Mouse (Mus musculus) 3T3-L1 (cell line): ENCODE results near the gene Hagh.
A peak's percentile ranks its signal among the peaks of the same experiment; 100 is the strongest.

Experiments used
- DNase-seq: peaks from one replicate; pipeline ENCODE4 v3.0.0-alpha.2; 2015; ENCODE audit warnings: low read depth, low spot score

Gene Hagh

DNA sequence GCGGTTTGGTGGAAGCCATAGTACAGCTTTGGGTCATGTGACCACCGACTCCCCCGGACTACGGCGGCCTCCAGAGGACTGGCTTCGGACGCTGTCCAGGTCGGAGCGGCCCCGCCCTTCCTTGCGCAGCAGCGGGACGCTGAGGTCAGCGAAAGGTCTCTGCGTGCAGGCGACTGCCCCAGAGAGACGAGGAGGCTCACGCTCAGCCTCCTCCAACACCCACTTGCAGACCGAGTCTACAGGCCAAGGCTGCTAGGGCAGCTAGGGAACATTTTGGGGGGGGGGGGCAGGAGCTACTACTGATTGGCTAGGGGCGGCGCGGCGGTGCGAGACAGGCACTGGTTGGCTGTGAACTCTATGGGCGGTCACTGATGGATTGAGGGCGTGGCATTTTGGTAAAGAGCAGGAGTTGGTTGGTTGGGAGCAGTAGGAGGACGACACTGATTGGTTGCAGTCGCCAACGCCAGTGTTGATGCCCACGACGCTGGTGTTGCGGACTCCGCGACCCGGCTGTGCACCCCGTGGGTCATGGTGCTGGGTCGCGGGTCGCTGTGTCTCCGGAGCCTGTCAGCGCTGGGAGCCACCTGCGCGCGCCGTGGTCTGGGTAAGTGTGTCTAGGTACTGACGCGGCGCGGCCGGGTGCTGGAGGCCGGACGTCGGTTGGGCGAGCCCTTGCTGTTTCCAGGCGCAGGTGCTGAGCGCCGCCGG is 10.3 kb downstream of the Hagh start, which contains the start of gene Fahd1:
Fahd1 (minus strand) TSS at position 300 of the 708 bp plus-strand sequence.
- DNase-seq = peak; percentile 100

- no peak for DNase-seq
Measured at GRCm38 (mm10) chr17:24850773-24851127, 10.8 kb downstream of the Hagh start.

DNA sequence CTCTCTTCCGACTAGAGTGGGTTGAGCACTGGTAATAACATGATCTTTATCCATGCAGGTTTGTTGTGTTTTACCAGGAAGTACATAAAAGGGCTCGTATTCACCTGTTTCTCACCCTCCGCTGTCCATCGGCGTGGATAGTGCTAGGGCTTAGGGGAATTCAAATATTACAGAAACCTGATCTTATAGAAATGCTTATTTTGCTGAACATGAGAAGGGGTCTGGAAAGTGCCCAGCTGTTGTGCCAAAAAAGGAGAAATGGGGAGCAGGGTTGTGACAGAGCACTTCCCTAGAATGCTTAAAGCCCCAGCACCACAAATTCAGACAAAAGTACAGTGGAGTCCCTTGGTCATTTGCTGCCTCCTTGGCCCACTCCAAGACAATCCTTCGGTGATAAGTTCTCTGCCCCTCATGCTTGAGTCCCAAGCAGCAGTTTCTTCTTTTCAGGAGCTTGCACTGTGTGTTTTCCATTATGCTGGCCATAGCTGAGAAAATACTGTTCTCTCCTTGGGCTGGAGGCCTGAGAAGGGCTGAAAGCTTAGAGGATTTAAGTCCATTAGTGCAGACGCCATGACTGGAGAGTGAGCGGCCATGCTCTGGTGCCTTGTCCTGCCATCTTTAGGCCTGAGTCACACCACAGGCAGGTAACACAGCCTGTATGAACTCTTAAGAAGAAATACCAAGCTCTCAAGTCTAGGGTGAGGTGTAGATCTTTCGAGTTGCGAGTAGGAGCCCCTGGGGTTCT is 11.6 kb downstream of the Hagh start:
- no peak for DNase-seq

GRCm38 (mm10) chr17:24855838-24856464 is 16.0 kb downstream of the Hagh start:
- peak; percentile 93 for DNase-seq

DNA sequence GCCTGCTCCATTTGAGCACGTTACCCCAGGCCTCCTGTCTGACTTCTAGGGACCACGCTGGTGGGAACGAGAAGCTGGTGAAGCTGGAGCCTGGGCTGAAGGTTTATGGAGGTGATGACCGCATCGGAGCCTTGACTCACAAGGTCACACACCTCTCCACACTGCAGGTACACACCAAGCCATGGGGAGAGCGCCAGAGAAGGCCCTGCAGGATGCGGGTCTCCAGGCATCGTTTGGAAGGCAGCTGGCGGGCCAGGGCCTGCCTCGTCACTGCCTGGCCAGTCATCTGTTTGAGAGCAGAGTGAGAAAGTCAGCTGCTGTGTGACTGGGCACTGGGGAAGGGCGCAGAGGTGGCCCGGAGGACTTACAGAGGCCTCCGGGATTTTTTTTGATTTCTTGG is 16.6 kb downstream of the Hagh start:
- no peak for DNase-seq

GRCm38 (mm10) chr17:24857831-24858470 is 18.0 kb downstream of the Hagh start:
- no peak for DNase-seq

GRCm38 (mm10) chr17:24858967-24859366 is 19.0 kb downstream of the Hagh start:
- no peak for DNase-seq

- DNase-seq = no peak
Measured at GRCm38 (mm10) chr17:24860076-24860475, 20.1 kb downstream of the Hagh start.

DNA sequence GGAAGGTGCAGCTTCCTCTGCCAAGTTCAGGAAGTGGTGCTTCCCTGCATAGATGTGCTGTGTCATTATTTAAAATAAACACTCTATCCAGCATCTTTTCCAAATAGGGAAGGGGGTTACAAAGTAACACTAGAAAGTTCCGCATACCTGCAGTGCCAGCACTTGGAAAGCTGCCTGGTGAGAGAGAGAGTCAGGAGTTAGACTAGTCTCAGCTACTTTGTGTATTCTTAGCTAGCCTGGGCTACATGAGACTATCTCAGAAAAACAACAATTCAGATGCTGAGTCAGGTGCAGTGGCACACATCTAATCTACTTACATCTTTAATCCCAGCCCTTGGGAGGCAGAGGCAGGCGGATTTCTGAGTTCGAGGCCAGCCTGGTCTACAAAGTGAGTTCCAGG is 21.8 kb downstream of the Hagh start:
- no peak for DNase-seq

DNA sequence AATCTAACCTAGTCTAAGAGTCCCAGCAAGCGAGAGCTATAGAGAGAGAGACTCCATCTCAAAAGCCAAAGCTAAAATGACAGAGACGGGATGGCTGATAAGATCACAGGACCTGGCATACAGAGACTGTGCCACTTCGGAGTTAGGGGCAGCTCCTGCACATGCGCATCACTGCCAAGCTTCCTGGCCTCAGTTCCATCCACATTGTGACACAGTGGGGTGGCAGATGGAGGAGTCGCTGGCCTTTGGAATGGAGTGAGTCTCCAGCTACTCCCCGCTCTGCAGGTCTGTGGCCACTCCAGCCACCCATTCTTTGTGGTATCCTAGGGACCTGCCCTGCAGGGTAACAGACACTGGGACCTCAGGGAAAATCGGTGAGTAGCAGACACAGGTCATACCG is 25.8 kb downstream of the Hagh start, which contains the start of gene Igfals:
Igfals (plus strand) TSS at position 222 of the 400 bp plus-strand sequence.
- DNase-seq = no peak

DNA sequence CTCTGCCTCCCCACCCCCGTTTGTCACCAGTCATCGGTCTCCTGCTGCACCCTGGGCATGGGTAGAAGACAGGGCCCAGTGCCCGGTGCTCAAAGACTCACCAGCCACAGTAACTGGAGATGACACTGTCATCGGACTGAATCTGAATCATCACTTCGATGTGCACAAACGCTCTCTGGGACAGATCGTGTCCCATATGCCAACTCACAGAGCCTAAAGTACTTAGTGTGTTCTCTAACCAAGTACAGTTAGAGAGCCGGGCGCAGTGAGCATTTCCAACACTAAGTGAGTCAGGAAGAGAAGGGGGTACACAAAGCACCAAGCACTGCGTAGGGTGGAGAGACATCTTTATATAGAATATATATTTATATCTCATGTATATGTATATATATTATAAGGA is 28.0 kb downstream of the Hagh start:
- DNase-seq = no peak

DNA sequence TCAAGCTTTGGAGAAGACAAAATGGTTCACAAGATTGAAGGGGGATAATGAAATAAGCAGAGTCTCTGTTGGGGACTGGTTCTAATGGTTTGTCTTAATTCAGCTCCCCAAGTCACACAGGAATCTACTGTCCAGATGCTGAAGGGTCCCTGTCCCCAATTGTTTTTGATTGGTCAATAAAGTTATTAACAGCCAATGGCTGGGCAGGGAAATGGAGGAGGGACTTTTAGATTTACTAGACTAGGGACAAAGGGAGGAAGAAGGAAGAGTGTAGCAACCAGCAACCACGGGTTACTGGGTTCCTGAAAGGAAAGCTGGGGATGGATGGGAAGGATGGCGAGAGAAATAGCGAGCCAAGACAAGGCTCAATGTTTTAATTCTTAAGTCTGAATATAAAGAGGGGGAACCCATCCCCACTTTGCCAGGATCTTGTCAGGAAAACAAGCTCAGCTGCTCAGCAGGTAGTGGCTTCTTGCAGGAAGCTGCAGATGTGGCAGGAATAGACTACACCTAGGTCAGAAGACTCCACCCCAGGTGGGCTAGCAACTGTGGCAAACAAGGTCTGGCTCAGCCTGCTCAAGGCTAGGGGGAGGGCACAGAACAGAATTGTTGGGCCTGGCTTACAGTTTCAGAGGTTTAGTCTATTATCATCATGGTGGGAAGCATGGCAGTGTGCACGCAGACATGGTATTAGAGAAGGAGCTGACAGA is 33.9 kb downstream of the Hagh start:
- DNase-seq = no peak

DNA sequence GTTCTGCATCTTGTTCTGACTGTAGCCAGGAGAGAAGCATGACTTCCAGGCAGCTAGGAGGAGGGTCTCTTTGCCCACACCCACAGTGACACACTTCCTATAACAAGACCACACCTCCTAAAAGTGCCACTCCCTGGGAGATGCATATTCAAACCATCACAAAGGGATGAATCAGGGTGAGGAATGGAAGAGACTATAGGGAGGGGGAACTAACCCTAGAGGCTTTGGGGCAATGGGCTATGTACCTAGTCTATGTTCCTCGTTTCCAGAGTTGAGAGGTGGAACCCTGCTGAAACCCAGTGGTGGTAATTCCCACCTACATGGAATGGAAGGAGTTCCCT is 34.4 kb downstream of the Hagh start:
- no peak for DNase-seq

DNA sequence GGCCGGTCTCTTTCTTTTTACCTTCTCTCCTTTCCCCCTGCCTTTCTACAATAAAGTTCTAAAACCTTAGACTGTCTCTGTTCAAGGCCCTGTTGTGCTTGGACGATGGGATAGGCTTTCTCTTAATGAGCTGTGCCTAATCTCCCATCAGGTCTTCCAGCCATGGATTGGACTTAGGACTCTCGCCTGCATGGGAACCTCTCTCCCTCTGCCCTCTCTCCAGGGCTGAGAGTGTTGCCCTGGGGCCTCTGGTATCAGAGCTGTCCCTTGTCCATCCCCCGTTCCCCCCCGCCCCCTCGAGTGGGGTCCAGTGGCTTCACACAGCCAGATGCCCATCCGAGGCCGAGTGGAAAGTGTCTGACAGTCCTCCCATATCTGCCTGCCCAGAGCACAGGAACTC is 35.0 kb downstream of the Hagh start:
- DNase-seq = no peak

GRCm38 (mm10) chr17:24877336-24878116 is 37.6 kb downstream of the Hagh start:
- no peak for DNase-seq

GRCm38 (mm10) chr17:24878117-24878397 is 38.1 kb downstream of the Hagh start:
- DNase-seq = no peak

- DNase-seq = no peak
Measured at GRCm38 (mm10) chr17:24878531-24878930, 38.6 kb downstream of the Hagh start.

GRCm38 (mm10) chr17:24881738-24882440 is 41.9 kb downstream of the Hagh start:
- peak; percentile 77 for DNase-seq

GRCm38 (mm10) chr17:24884391-24884790 is 44.4 kb downstream of the Hagh start:
- DNase-seq = no peak

DNA sequence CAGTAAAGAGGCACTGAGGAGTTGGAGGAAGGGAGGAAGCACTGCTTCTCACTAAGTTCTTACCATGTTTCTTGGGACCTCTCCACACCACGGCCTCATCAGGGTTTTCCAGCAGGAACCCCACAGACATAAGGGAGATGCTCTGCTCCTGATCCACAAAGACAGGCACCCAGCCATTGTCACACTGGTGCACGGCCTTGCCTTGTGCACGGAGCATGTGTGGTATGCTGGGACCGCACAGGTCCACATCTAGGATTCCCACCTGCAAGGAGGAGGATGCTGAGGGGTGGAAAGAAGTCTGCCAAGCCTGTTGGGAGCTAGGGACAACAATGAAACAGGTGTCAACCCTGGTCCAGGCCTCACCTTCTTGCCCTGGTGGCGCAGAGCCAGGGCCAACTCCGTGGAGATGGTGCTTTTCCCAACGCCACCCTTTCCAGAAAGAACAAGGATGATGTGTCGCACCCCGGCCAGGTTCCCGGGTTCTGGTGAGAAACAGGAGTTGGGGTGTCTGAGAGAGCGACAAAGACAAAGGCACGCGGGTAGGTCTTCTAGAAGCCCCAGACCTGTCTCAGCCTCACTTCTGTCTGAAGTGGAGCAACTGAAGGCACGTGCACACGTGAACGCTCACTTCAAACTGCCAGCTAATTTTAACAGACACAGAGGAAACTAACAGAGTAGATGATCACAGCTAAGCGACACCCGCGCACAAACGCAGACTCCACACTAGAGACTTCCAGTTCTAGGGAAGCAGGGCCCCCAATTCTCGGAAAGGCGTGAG is 45.6 kb downstream of the Hagh start:
- no peak for DNase-seq
